Mouse (Mus musculus) C2C12 (cell line): ENCODE measurements at regions not wholly inside any gene's neighbourhood (a gene's known extent, or its start where the extent isn't known, plus 50 kb on each side); places are given as distances from the start of the nearest gene placed in this dataset.

ENCODE experiments used
- CEBPB ChIP-seq: IDR thresholded peaks from one replicate; pipeline ENCODE4 v1.6.1; 2011; ENCODE audit warnings: low read depth, mild to moderate bottlenecking, control low read depth, moderate library complexity
- CTCF ChIP-seq: IDR thresholded peaks from one replicate; pipeline ENCODE4 v1.5.1; 2011; ENCODE audit not compliant: control insufficient read depth, insufficient read depth, insufficient read length
- MAX ChIP-seq: IDR thresholded peaks from one replicate; pipeline ENCODE4 v1.6.1; 2011; ENCODE audit warnings: mild to moderate bottlenecking, control low read depth
- MYOG ChIP-seq: IDR thresholded peaks from one replicate; pipeline ENCODE4 v1.6.1; 2011; ENCODE audit not compliant: control insufficient read depth, insufficient read length; ENCODE audit errors: extremely low read depth
- USF1 ChIP-seq: IDR thresholded peaks from one replicate; pipeline ENCODE4 v1.6.1; 2011; ENCODE audit warnings: low read depth, mild to moderate bottlenecking, control low read depth, moderate library complexity

DNA sequence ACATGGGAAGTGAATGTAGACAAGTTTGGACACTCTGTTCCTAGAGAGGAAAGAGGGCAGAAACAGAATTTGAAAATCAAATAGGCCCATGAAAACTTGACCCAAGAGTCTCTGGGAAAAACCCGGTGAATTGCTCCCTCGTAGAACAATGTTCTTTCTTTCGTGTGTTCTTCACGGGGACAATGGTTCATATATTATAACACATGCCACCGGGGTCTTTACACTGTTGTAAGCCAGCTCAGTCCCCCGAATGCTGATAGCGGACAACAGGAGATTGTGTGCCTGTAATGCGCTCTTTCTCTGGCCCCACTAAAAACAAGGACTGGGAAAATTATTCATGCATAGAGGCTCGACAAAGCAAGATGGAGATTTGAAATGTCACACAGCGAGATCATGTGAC, 225.4 kb upstream of the Irx4 start:
- TF ChIP-seq CTCF (no peak), USF1 (no peak), MYOG (no peak), MAX (no peak), CEBPB (no peak)
